Mouse (Mus musculus) olfactory bulb, adult 2 months (tissue): ENCODE results near the gene Etfdh. TPM values are rescaled to one million over a fixed set of nuclear protein-coding genes. Genes with fewer than 3 reads are reported as not detected.

ENCODE experiments used
- H3K27ac ChIP-seq: fragments of 200-500 bp; 2 replicates; pipeline ENCODE4 v1.5.1; 2012; ENCODE audit warnings: low read depth, low read length; ENCODE audit not compliant: insufficient read depth
- H3K4me1 ChIP-seq: fragments of 200-500 bp; 2 replicates; pipeline ENCODE4 v1.6.1; 2012; ENCODE audit warnings: low read length; ENCODE audit not compliant: control insufficient read depth, insufficient read depth
- H3K4me3 ChIP-seq: fragments of 200-500 bp; 2 replicates; pipeline ENCODE4 v1.5.1; 2012; ENCODE audit warnings: mild to moderate bottlenecking, low read depth, low read length, moderate library complexity; ENCODE audit not compliant: insufficient read depth
- CTCF ChIP-seq: fragments of 200-500 bp; IDR thresholded peaks from 2 replicates; pipeline ENCODE4 v1.5.1; 2012; ENCODE audit warnings: low read depth, mild to moderate bottlenecking, low read length, moderate library complexity; ENCODE audit not compliant: insufficient read depth
- POLR2A ChIP-seq: fragments of 200-500 bp; IDR thresholded peaks from 2 replicates; pipeline ENCODE4 v1.6.1; 2012; ENCODE audit warnings: mild to moderate bottlenecking, low read depth, low read length, moderate library complexity; ENCODE audit not compliant: insufficient read depth
- WGBS: fragments of 180-500 bp; shearing (Covaris S2); methylation state at CpG from one replicate; pipeline ENCODE4 v1.1.7; 2018; 5-methylcytosine and 5-hydroxymethylcytosine counted together
- polyA plus RNA-seq: library from polyadenylated mRNA; stranded (reverse); fragments of >200 nt; gene quantifications from 2 replicates; pipeline ENCODE4 v1.2.4, GENCODE M21; 2012; ENCODE audit warnings: low replicate concordance; ENCODE audit not compliant: missing spikeins, insufficient read depth, insufficient read length

Etfdh gene
- polyA plus RNA-seq, 1 experiment, result not detected

GRCm38 (mm10) chr3:79628561-79629415, 512 bp downstream of the Etfdh start, which contains the start of gene 4930579G24Rik:
Gene 4930579G24Rik (plus strand): TSS chr3:79629079.
- no peak within 1 kb of the TSS for H3K27ac ChIP-seq
- WGBS, result under 1% methylated on average over 60 of the region's 60 CpGs
- peak within 1 kb of the TSS; percentile 74 for H3K4me3 ChIP-seq
- TF ChIP-seq POLR2A (peak; percentile 85), CTCF (no peak)
- peaks cover 2% of the 10 kb centered on the region; the same call in 1 of the 2 replicates for H3K4me1 ChIP-seq

- WGBS, result under 1% methylated on average over 9 of the region's 9 CpGs
- TF ChIP-seq POLR2A (no peak), CTCF (no peak)
- Histone ChIP-seq H3K4me3 (peak overlapping the region; percentile 59), H3K27ac (no peak overlapping the region), H3K4me1 (peaks cover 2% of the 10 kb centered on the region; the same call in 1 of the 2 replicates)
Observed at GRCm38 (mm10) chr3:79628182-79628560, 1.1 kb downstream of the Etfdh start.

GRCm38 (mm10) chr3:79627484-79628181, 1.7 kb downstream of the Etfdh start:
- WGBS, result 7% methylated on average over 10 of the region's 10 CpGs
- H3K27ac ChIP-seq, result no peak overlapping the region
- H3K4me3 ChIP-seq, result peak overlapping the region; percentile 59
- peaks cover 2% of the 10 kb centered on the region; the same call in 1 of the 2 replicates for H3K4me1 ChIP-seq
- TF ChIP-seq CTCF (no peak), POLR2A (no peak)

- Histone ChIP-seq H3K27ac (no peak overlapping the region), H3K4me3 (no peak overlapping the region), H3K4me1 (no peaks in the 10 kb centered on the region)
- TF ChIP-seq POLR2A (no peak), CTCF (no peak)
- WGBS, result 97% methylated on average over 2 of the region's 2 CpGs
Observed at GRCm38 (mm10) chr3:79609886-79610285, 19.4 kb downstream of the Etfdh start.

- H3K4me3 ChIP-seq, result no peak overlapping the region
- H3K4me1 ChIP-seq, result no peaks in the 10 kb centered on the region
- no peak for TF ChIP-seq CTCF
- TF ChIP-seq POLR2A, result no peak
- 62% methylated on average over 7 of the region's 7 CpGs for WGBS
- H3K27ac ChIP-seq, result no peak overlapping the region
Observed at GRCm38 (mm10) chr3:79595468-79595867, 33.8 kb downstream of the Etfdh start.

GRCm38 (mm10) chr3:79591793-79592471, 37.4 kb downstream of the Etfdh start:
- no peak overlapping the region for H3K27ac ChIP-seq
- H3K4me3 ChIP-seq, result peak overlapping the region; percentile 88
- WGBS, result 3% methylated on average over 15 of the region's 15 CpGs
- TF ChIP-seq POLR2A (no peak), CTCF (no peak)
- no peaks in the 10 kb centered on the region for H3K4me1 ChIP-seq

- WGBS, result 3% methylated on average over 63 of the region's 63 CpGs
- no peaks in the 10 kb centered on the region for H3K4me1 ChIP-seq
- peak within 1 kb of the TSS; percentile 88 for H3K4me3 ChIP-seq
- TF ChIP-seq CTCF (no peak), POLR2A (peak; percentile 57)
- H3K27ac ChIP-seq, result peak within 1 kb of the TSS; percentile 46; the same call in 1 of the 2 replicates
Observed at GRCm38 (mm10) chr3:79590863-79591792, 38.2 kb downstream of the Etfdh start, which contains the start of gene Ppid. Gene Ppid (plus strand): TSS chr3:79591342.

- no peaks in the 10 kb centered on the region for H3K4me1 ChIP-seq
- no peak overlapping the region for H3K4me3 ChIP-seq
- 80% methylated on average over 2 of the region's 2 CpGs for WGBS
- no peak overlapping the region for H3K27ac ChIP-seq
- TF ChIP-seq CTCF (no peak), POLR2A (no peak)
Observed at GRCm38 (mm10) chr3:79589671-79590070, 39.6 kb downstream of the Etfdh start.
